ENCODE assay signal across 22 mouse cellular contexts in the genomic region with DNA sequence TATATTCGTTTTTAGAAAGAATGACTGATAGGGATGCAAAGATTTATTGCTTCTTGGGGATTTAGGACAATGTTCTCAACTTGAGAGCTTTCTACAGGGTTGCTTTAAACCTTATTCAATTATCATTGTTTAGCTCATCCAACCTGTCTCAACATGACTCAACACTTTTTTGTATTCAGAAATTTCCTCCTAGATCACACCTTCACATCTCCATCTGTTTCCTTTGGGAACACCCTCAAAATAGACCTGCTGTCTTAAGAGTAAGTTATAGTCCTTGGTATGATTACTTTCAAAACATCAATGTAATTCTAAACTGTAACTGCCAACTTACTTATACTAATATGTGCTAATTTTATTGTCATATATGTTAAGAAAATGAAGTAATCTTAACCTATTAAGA.
DNase-seq lines count a peak whose midpoint lies in the region; ATAC-seq and TF ChIP-seq lines count a peak whose summit lies in the region.
"Had no signal": no experiment of that assay in that cellular context is flagged by ENCODE, and none has a peak within 500 bp of the region (broad histone marks: within the 10 kb centered on the region; RNA-seq: fewer than 3 reads in every experiment).

No protein-coding gene starts in this region.

- TF ChIP-seq CTCF in brain, embryonic 14.5 days (IDR thresholded peaks at IDR 0.05; ENCODE audit: borderline replicate concordance, extremely low read depth, insufficient read depth, insufficient read length), result no peak

- ATAC-seq in frontal cortex, adult (ENCODE audit: low TSS enrichment), result peak; percentile 87
- ATAC-seq in granulocyte monocyte progenitor cell, adult 5-6 weeks (replicated peaks; ENCODE audit: poor library complexity, severe bottlenecking), result no peak
- ATAC-seq: activated CD4-positive, CD25-positive, alpha-beta regulatory T cell, adult 4 months; CD4-positive, CD25-positive, alpha-beta regulatory T cell, adult 4 months; Patski had no signal

- no peak for DNase-seq in frontal cortex, postnatal 10 days (ENCODE audit: low spot score in 2 of 2)
- peak; percentile 59 for DNase-seq in brain, adult 2 months (ENCODE audit: low read depth, low spot score)
- peak; percentile 5 for DNase-seq in brain, embryonic 14.5 days (ENCODE audit: low read depth)
- DNase-seq in telencephalon, adult 2 months (ENCODE audit: low read depth, low spot score), result peak; percentile 45
- DNase-seq in heart, postnatal 4 days, result no peak
- DNase-seq in embryo, embryonic 10 days (ENCODE audit: low spot score), result no peak
- DNase-seq: adrenal gland, adult 2 months; adrenal gland, adult 8-10 months; adrenal gland, postnatal 10 days; adrenal gland, postnatal 14 days; adrenal gland, postnatal 25 days; adrenal gland, postnatal 36 days; B cell, adult 2 months; cerebellum, adult 11 months; cerebellum, adult 11-12 months; cerebellum, adult 18-20 months; cerebellum, adult 2 months had no signal

- TF ChIP-seq POLR2A in brain, embryonic 14.5 days (IDR thresholded peaks at IDR 0.05; ENCODE audit: borderline replicate concordance, extremely low read depth, insufficient read depth, insufficient read length, poor library complexity, severe bottlenecking), result no peak

Comparison
In these comparisons a context has a peak if more than half of its experiments do, and no peak if none do; other contexts are left out.
1. DNase-seq: peak in brain, adult 2 months (single experiment), brain, embryonic 14.5 days (single experiment) and telencephalon, adult 2 months (single experiment); none in frontal cortex, postnatal 10 days (0 of 2), heart, postnatal 4 days (single experiment) and embryo, embryonic 10 days (single experiment).